Mouse (Mus musculus): ENCODE data around the gene Krt10. TPM values are rescaled to one million over a fixed set of nuclear protein-coding genes. Genes with fewer than 3 reads are reported as not detected.

Krt10 gene
- total RNA-seq, 2 experiments from 2014 or later: 4.9 to 9.9 TPM

DNA sequence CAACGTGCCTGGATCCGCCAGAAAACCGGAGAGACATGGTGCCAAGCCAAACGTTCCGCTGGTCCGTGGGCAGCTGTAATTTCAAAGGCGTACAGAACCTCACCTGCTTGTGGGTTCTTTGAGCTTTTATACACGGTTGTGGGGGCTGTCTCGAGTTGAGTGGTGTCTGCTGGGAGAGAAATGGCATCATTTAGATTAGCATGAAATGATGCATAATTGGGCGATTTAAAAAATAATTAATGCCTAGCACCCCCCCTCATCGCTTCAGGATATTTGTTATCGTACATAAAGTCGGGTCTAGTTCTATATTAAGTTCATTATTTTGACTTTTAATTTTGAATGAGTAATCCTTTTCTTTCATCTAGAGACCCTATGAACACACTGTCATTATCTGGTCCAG is 14.4 kb downstream of the Krt10 start, which contains the start of gene Krt28:
Krt28 (minus strand) TSS at position 101 of the 400 bp plus-strand sequence.
- DNase-seq (ENCODE audit: low spot score in 2 of 2): no peak

DNA sequence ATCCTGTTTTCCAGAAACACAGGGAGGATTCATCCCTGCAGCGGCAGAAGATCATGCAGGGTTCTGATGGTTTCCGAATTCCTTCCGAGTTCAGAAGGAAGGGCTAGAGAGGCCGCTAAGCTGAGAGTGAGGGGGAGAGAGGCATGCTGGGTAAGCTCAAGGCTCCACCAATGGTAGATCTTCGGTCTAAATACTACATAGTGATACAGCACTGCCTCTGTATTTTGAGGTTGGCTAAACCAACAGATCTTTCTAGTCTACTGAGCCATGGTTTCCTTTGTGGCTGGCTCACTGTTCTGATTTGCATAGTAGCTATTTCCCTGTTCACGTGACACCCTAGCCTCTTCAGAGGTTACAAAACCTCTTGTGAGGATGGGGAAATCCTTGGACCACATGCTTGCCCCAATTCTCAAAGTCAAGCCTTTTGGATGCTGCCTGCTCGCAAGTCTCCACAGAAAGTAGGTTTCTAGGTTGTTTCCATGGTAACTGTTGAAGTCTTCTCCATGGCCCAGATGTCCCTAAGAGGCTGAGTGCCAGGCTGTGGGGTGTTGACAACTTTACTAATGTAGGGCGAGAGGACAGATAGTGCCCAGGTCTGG is 19.2 kb downstream of the Krt10 start:
- DNase-seq (ENCODE audit: low spot score in 2 of 2): no peak

DNA sequence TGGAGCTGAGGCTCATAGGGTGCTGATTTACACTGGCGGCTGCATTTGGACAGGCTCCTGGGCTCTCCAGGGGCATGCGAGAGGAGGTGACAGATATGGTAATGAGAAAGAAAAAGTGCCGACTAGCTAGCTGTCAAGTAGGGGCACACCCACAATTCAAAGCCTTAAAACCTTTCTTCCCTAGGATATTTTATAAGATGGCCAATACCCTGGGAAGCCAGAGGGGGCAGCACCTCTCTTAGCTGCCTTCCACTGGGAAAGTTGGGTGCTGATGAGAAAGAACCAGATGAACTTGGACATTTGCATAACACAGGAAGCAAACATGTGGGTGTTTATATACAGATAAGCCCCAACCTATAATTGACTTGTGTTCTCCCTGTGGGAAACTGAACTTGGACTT is 19.9 kb downstream of the Krt10 start:
- no peak for DNase-seq (ENCODE audit: low spot score in 2 of 2)

DNA sequence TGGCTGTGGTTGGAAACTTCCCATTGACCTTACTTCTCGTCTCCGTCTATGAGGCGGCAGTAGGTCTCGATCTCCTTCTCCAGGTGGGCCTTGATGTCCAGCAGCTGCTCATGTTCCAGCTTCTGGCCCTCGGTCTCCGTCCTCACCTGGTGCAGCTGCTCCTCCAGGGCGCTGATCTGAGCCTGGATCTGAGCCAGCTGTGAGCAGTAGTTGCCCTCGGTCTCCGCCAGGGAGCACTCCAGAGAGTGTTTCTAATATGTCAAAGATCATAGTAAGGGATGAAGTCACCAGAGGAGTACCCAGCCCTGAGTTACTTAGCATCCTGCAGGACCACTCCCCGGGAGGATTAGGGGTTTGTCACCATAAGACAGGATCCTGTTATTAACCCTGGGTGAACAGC is 22.4 kb downstream of the Krt10 start:
- DNase-seq (ENCODE audit: low spot score in 2 of 2): no peak

DNA sequence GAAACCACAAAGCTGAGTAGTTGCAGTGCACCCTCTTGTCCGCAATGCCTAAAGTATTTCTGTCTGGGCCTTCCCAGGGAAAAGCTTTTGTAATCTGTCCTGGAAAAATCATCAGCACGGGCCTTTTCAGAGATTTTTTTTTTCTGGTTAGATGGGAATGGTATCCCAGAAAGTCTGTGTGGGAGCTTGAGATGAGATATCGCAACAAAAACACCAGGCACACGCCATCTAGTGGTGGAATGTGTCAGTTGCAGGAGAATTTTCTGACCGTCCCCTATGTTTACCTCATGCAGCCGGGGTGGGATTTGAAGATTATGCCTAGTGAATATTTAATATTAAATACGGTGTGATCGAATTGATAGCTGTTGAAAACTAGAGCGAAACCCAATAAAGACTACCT is 24.8 kb downstream of the Krt10 start:
- no peak for DNase-seq (ENCODE audit: low spot score in 2 of 2)

DNA sequence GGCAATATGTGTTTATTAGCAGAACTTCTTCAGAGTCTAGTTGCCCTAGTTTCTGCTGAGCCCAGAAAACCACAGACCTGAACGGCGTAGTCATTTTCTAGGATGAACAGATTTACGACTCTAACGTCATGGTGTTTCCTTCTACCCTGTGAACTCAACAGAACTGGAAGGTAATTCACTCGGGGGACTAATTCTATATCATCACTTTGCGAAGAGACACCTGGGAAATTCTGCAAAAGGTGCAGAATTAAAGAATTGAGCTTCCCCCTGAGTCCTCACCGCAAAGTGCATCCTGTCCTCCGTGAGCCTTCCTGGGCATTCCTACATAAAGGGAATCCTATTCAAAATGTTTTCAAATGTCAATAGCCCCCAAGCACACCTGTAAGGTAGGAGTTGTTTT is 27.7 kb downstream of the Krt10 start:
- DNase-seq (ENCODE audit: low spot score in 2 of 2): no peak

DNA sequence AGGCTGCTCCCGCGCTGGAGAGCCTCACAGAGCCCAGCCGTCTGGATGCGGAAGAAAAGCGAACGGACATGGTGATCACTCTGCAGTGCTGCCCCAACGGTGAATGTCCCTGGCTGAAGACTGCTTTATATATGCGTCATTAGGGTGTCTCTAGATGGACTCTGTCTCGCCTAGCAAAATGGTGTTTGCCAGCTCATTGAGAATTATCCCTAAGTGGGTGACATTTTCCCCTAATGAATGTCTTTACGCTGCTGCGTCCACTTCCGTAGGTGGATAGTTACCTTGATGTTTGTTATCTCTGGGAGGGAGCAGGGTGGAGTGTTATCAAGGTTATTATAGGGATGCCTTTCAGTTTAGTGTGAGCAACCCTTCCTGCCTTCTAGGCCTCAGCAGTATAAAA is 38.2 kb downstream of the Krt10 start, which contains the start of gene Krt27:
Krt27 (minus strand) TSS at position 101 of the 400 bp plus-strand sequence.
- DNase-seq (ENCODE audit: low spot score in 2 of 2): no peak

DNA sequence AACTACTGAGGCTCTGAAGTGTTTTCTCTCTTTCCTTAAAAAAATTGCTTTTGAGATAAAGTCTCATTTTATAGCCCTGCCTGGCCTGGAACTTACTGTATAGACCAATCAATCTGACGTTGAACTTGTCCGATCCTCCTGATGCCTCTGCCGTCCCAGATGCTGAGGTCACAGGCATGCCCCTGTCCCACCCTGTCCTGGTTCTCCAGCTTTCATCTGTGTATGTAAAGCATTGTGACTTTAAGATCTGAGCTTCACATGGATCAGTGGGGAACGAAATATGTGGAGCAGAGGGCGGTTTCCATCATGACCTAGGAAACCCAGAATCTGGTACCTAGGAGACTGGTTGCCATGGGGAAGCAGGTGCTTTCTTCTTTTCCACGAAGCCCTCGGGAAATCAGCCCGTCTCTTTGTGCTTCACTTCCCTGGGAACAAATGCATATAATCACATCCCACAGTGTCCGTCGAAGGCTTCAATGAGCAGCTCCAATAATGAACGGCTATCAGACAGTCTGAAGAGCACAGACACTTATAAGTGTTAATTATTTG is 49.8 kb downstream of the Krt10 start:
- no peak for DNase-seq (ENCODE audit: low spot score in 2 of 2)

DNA sequence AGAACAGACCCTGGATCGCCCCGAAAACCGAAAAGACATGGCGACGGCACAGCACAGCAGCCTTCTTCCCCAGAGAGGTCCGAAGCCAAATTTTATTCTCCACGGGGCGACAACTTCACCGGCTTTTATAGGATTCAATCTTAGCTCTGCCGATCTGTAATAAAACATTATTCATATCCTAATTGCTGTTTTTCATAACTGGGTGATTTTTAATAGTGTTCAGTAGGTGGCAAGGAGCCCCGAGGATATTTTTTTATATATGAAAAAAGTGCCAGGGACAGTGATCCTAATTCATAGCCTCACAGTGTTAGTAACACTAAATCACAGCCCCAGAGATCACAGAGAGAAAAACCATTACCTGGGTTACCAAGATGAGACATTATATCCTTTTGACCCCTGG is 51.3 kb downstream of the Krt10 start, which contains the start of gene Krt26:
Krt26 (minus strand) TSS at position 101 of the 400 bp plus-strand sequence.
- no peak for DNase-seq (ENCODE audit: low spot score in 2 of 2)

Other genes starting within 250 kb of the Krt10 start
- gene Ccr7, start 234.3 kb downstream of the Krt10 start, total RNA-seq (2021): under 1 TPM; 0.34 to 0.51 TPM
- gene Smarce1, start 158.3 kb downstream of the Krt10 start, total RNA-seq (2021): 100 to 1,000 TPM in 1 of 2 experiments, 10 to 100 TPM in 1; 99.6 to 106 TPM
- gene Krt222, start 145.3 kb downstream of the Krt10 start, total RNA-seq (2021): 1 to 10 TPM; 1.2 to 1.9 TPM
- not detected for gene Krt24, start 104.1 kb downstream of the Krt10 start, total RNA-seq (2021)
- gene Krt25, start 66.4 kb downstream of the Krt10 start, total RNA-seq (2021): not detected
- gene Krt26, start 51.4 kb downstream of the Krt10 start, total RNA-seq (2021): not detected
- not detected for gene Krt27, start 38.3 kb downstream of the Krt10 start, total RNA-seq (2021)
- under 1 TPM in 1 of 2 experiments, not detected in 1; 0.25 TPM for gene Krt28, start 14.5 kb downstream of the Krt10 start, total RNA-seq (2021)
- gene Krt12, start 32.9 kb upstream of the Krt10 start, total RNA-seq (2021): not detected
- gene Krt20, start 48.8 kb upstream of the Krt10 start, total RNA-seq (2021): 1 to 10 TPM; 2.4 to 2.7 TPM
- 1 to 10 TPM in 1 of 2 experiments, under 1 TPM in 1; 0.62 to 3.1 TPM for gene Krt23, start 103.8 kb upstream of the Krt10 start, total RNA-seq (2021)
- not detected for gene Krt39, start 132.0 kb upstream of the Krt10 start, total RNA-seq (2021)
- not detected for gene Krt40, start 153.8 kb upstream of the Krt10 start, total RNA-seq (2021)
- not detected for gene Krtap3-3, start 161.5 kb upstream of the Krt10 start, total RNA-seq (2021)
- not detected for gene Krtap3-2, start 167.5 kb upstream of the Krt10 start, total RNA-seq (2021)
- not detected for gene Gm11939, start 170.1 kb upstream of the Krt10 start, total RNA-seq (2021)
- gene Krtap3-1, start 177.3 kb upstream of the Krt10 start, total RNA-seq (2021): not detected
- not detected for gene Krtap1-5, start 191.7 kb upstream of the Krt10 start, total RNA-seq (2021)
- not detected for gene Krtap1-4, start 194.3 kb upstream of the Krt10 start, total RNA-seq (2021)
- not detected for gene Krtap1-3, start 202.0 kb upstream of the Krt10 start, total RNA-seq (2021)
- not detected for gene Krtap9-3, start 208.7 kb upstream of the Krt10 start, total RNA-seq (2021)
- gene Gm11938, start 213.9 kb upstream of the Krt10 start, total RNA-seq (2021): not detected
- gene Gm11937, start 220.8 kb upstream of the Krt10 start, total RNA-seq (2021): not detected
- not detected for gene Krtap2-4, start 225.5 kb upstream of the Krt10 start, total RNA-seq (2021)
- gene Gm11562, start 231.1 kb upstream of the Krt10 start, total RNA-seq (2021): not detected
- not detected for gene Krtap4-1, start 238.9 kb upstream of the Krt10 start, total RNA-seq (2021)
- gene Krtap4-2, start 245.7 kb upstream of the Krt10 start, total RNA-seq (2021): not detected

Data from adrenal gland, postnatal 4 days (tissue).